Mouse (Mus musculus) lung, embryonic 14.5 days (tissue): ENCODE data around the gene Ninl. TPM values are rescaled to one million over a fixed set of nuclear protein-coding genes. Genes with fewer than 3 reads are reported as not detected.
"Not testable (repeated sequence)": the region's sequence is repeated elsewhere in the genome, so short reads cannot be mapped to it uniquely, and the experiment has no call there.

ENCODE experiments used
- ATAC-seq: fragments of 200-750 bp; cut with Nextera tagmentation; 2 replicates; pipeline ENCODE4 v1.8.0; 2017; ENCODE audit warnings: mild to moderate bottlenecking, moderate TSS enrichment, moderate library complexity; ENCODE audit not compliant: insufficient read depth
- DNase-seq: peaks from one replicate; pipeline ENCODE4 v3.0.0-alpha.2; 2015
- H3K27ac ChIP-seq: fragments of 300-500 bp; sonication (generic); 2 replicates; pipeline ENCODE4 v1.5.1; 2014; ENCODE audit warnings: low read depth, mild to moderate bottlenecking, moderate library complexity
- H3K27me3 ChIP-seq: fragments of 300-500 bp; sonication (generic); 2 replicates; pipeline ENCODE4 v1.6.1; 2014; ENCODE audit warnings: low read length, control low read depth; ENCODE audit not compliant: insufficient read depth
- H3K36me3 ChIP-seq: fragments of 300-500 bp; sonication (generic); 2 replicates; pipeline ENCODE4 v1.6.1; 2014; ENCODE audit warnings: control low read depth; ENCODE audit not compliant: insufficient read depth
- H3K4me1 ChIP-seq: fragments of 300-500 bp; sonication (generic); 2 replicates; pipeline ENCODE4 v1.6.1; 2014; ENCODE audit warnings: antibody characterized with exemption, control low read depth; ENCODE audit not compliant: insufficient read depth
- H3K4me2 ChIP-seq: fragments of 300-500 bp; sonication (generic); 2 replicates; pipeline ENCODE4 v1.6.1; 2014; ENCODE audit warnings: mild to moderate bottlenecking
- H3K4me3 ChIP-seq: fragments of 300-500 bp; sonication (generic); 2 replicates; pipeline ENCODE4 v1.5.1; 2014; ENCODE audit warnings: low read depth, low read length
- H3K9ac ChIP-seq: fragments of 300-500 bp; sonication (generic); 2 replicates; pipeline ENCODE4 v1.6.1; 2014
- H3K9me3 ChIP-seq: fragments of 300-500 bp; sonication (generic); 2 replicates; pipeline ENCODE4 v1.6.1; 2016; ENCODE audit warnings: low read depth, low read length, control low read depth
- CTCF ChIP-seq: IDR thresholded peaks from 2 replicates; pipeline ENCODE4 v1.5.1; 2016; ENCODE audit warnings: antibody characterized with exemption, low read depth
- WGBS: fragments of 180-500 bp; shearing (Covaris S2); extraction: QIAGEN DNeasy Blood & Tissue Kit; methylation state at CpG from one replicate; pipeline ENCODE4 v1.1.7; 2014; 5-methylcytosine and 5-hydroxymethylcytosine counted together
- polyA plus RNA-seq: library from polyadenylated mRNA; unstranded; fragments of >200 nt; fragmentation: Nextera tagmentation; extraction: Ambion mirVana; gene quantifications from 2 replicates; pipeline ENCODE4 v1.2.1, GENCODE M21; 2014

Ninl gene
- polyA plus RNA-seq, 1 experiment from 2014 or later = 20.3 TPM

DNA sequence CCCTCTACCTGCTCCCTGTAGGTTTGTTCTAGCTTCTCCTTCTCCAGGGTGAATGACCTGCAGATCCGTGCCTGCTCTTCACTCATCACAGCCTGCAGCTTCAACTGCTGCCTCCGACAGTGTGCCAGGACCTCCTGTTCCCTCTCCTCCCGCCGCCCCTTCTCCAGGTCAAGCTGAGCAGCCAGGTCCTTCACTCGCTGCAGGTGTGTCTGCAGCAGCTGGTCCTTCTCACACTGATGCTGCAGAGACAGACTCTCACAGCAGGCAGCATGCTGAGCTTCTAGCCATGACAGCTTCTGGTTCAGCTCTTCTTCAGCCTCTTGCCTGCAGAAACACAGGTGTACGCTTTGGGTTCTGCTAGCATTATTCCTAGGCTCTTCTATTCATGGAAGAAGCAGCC lies 89.1 kb downstream of the Ninl start:
- Histone ChIP-seq H3K27ac (no peak overlapping the region), H3K9ac (no peak overlapping the region), H3K9me3 (no peaks in the 10 kb centered on the region), H3K36me3 (peaks cover 52% of the 10 kb centered on the region), H3K27me3 (no peaks in the 10 kb centered on the region), H3K4me1 (no peaks in the 10 kb centered on the region), H3K4me2 (no peak overlapping the region), H3K4me3 (no peak overlapping the region)
- 93% methylated on average over 6 of the region's 6 CpGs for WGBS
- DNase-seq = no peak
- TF ChIP-seq CTCF = no peak
- ATAC-seq = no peak

DNA sequence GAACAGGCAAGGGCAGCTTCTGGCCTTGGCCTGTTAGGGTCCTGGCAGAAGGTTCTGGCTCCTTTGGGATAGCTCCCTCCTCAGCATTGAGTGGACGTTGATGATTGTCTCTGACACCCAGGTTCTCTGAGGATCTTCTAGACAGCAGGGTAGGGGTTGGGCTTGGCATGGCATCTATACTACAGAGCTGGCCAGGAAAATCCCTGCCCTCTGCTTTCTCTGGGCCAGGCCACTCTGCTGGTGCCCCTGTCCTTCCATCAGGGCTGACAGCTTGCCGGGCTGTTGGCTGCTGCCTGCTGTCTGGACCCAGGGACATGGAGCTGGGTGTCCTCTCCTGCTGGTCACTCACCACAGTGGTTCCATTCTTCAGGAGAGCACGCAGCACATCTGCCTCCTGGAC lies 89.5 kb downstream of the Ninl start:
- no peaks in the 10 kb centered on the region for H3K27me3 ChIP-seq
- DNase-seq (no peak), ATAC-seq (no peak)
- H3K36me3 ChIP-seq = peaks cover 52% of the 10 kb centered on the region
- H3K9ac ChIP-seq = no peak overlapping the region
- TF ChIP-seq CTCF = no peak
- H3K4me1 ChIP-seq = no peaks in the 10 kb centered on the region
- no peak overlapping the region for H3K4me3 ChIP-seq
- H3K27ac ChIP-seq = no peak overlapping the region
- WGBS = 85% methylated on average over 3 of the region's 3 CpGs
- no peaks in the 10 kb centered on the region for H3K9me3 ChIP-seq
- H3K4me2 ChIP-seq = no peak overlapping the region

- no peak overlapping the region for H3K4me3 ChIP-seq
- H3K27me3 ChIP-seq = no peaks in the 10 kb centered on the region
- H3K4me2 ChIP-seq = no peak overlapping the region
- ATAC-seq = no peak
- no peaks in the 10 kb centered on the region for H3K4me1 ChIP-seq
- no peak overlapping the region for H3K27ac ChIP-seq
- no peak overlapping the region for H3K9ac ChIP-seq
- peaks cover 59% of the 10 kb centered on the region for H3K36me3 ChIP-seq
- no peak for TF ChIP-seq CTCF
- no peaks in the 10 kb centered on the region for H3K9me3 ChIP-seq
- DNase-seq = peak; percentile 9
- WGBS = 74% methylated on average over 5 of the region's 5 CpGs
These were observed 90.4 kb downstream of the Ninl start for GRCm38 (mm10) chr2:150948786-150949185.

GRCm38 (mm10) chr2:150947880-150948611 lies 91.1 kb downstream of the Ninl start:
- peaks cover 58% of the 10 kb centered on the region for H3K36me3 ChIP-seq
- not testable (repeated sequence) for ATAC-seq, H3K9ac ChIP-seq, DNase-seq, H3K27ac ChIP-seq, H3K4me3 ChIP-seq, H3K9me3 ChIP-seq, H3K27me3 ChIP-seq, H3K4me2 ChIP-seq, H3K4me1 ChIP-seq
- WGBS = 90% methylated on average over 12 of the region's 12 CpGs

GRCm38 (mm10) chr2:150947341-150947740 lies 91.8 kb downstream of the Ninl start:
- peaks cover 58% of the 10 kb centered on the region for H3K36me3 ChIP-seq
- not testable (repeated sequence) for ATAC-seq, H3K9ac ChIP-seq, DNase-seq, H3K9me3 ChIP-seq, H3K4me1 ChIP-seq, H3K27ac ChIP-seq, H3K4me2 ChIP-seq, H3K27me3 ChIP-seq, H3K4me3 ChIP-seq
- 95% methylated on average over 5 of the region's 5 CpGs for WGBS

DNA sequence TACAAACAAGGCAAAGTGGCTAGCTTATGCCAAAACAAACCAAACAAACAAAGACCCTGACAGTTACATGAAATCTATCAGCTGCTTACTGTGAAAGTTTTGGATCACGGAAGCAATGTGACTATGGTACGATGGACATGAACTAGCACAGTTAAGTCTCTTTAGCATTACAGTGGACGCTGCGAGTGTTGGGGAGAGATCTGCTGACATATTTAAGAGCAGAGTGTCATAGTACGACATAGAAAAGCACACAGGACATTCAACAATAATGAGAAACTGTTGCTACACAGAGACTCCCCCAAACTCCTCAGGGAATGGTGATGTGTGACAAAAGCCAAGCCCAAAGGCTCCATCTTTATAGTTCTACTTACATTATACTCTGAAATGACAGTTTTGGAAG lies 95.2 kb downstream of the Ninl start:
- no peak for TF ChIP-seq CTCF
- Histone ChIP-seq H3K4me3 (no peak overlapping the region), H3K4me1 (no peaks in the 10 kb centered on the region), H3K4me2 (no peak overlapping the region), H3K9me3 (no peaks in the 10 kb centered on the region), H3K36me3 (peaks cover 42% of the 10 kb centered on the region), H3K9ac (no peak overlapping the region), H3K27ac (no peak overlapping the region), H3K27me3 (no peaks in the 10 kb centered on the region)
- ATAC-seq = no peak
- 87% methylated on average over 5 of the region's 5 CpGs for WGBS
- no peak for DNase-seq

DNA sequence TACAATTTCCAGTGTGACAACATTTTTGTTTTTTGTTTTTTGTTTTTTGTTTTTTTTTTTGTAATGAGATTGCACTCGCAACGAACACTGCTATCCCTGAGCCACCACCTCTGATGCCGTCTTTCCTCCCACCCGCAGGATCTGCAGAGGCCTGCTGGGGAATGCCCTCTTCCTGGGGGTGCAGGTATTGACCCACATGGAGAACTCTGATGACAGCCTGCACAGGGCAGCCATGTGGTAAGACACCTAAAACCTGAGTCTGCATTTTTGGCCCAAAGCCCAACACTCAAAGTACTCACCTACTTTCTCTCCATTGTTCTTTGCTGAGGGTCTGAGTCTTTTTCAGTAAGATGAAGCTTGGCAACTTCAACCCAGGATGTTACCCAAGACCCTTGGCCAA lies 104.5 kb downstream of the Ninl start:
- ATAC-seq (no peak), DNase-seq (no peak)
- Histone ChIP-seq H3K27ac (no peak overlapping the region), H3K9me3 (no peaks in the 10 kb centered on the region), H3K4me1 (no peaks in the 10 kb centered on the region), H3K4me2 (no peak overlapping the region), H3K4me3 (no peak overlapping the region), H3K9ac (no peak overlapping the region), H3K27me3 (no peaks in the 10 kb centered on the region), H3K36me3 (peaks cover 54% of the 10 kb centered on the region)
- TF ChIP-seq CTCF = no peak
- WGBS = 90% methylated on average over 4 of the region's 4 CpGs
